Mouse (Mus musculus): ENCODE results near the gene Slc25a33.

- TF ChIP-seq POLR2A (IDR thresholded peaks at IDR 0.05; ENCODE audit: control insufficient read depth, extremely low read depth, insufficient read depth, low read length, poor library complexity): no peak
- no peak for TF ChIP-seq CTCF (IDR thresholded peaks at IDR 0.05; ENCODE audit: borderline replicate concordance, control insufficient read depth, extremely low read depth, insufficient read depth, low read length, poor library complexity)
Observed at GRCm38 (mm10) chr4:149815586-149815985, 41.5 kb upstream of the Slc25a33 start.

Measured in thymus, adult 2 months (tissue).